Mouse (Mus musculus) T-cell, adult 66 days (primary cell): ENCODE data around the gene Zfp870. TPM values are rescaled to one million over a fixed set of nuclear protein-coding genes. Genes with fewer than 3 reads are reported as not detected.

ENCODE experiments used
- total RNA-seq, 2 experiments: library from RNA; stranded (reverse); gene quantifications; 3 replicates in 1 of 2; 4 replicates in 1 of 2; pipeline ENCODE4 v1.2.4; 2023

Gene Zfp870
- 1 to 10 TPM in 1 of 2 experiments, under 1 TPM in 1; 0.89 to 2.3 TPM for total RNA-seq

GRCm38 (mm10) chr17:32891239-32892180 lies at the start of gene Zfp870:
Gene Zfp870, minus strand, starts transcription at chr17:32891642.

DNA sequence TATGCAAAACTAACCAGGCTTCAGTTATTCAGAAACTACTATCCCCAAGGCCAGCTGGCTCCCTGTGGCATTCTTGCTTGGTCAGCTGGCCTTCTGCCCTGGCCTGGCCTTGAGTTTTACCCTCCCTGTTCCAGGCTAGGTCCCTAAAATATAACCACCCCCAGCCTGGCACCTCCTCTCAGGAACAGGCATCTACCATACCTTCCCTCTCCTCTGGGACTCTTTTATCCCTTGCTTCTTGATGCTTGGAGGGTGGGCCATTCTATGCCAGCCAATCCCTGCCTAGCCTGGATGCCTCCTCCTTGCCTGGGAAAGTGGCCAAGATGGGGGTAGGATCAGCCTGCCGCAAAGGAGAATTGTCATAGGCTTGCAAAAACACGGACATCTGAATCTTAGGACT lies 25.7 kb upstream of the Zfp870 start, which contains the start of gene Cyp4f14:
TSS of gene Cyp4f14 (minus strand) at position 212 of the 400 bp plus-strand sequence.

DNA sequence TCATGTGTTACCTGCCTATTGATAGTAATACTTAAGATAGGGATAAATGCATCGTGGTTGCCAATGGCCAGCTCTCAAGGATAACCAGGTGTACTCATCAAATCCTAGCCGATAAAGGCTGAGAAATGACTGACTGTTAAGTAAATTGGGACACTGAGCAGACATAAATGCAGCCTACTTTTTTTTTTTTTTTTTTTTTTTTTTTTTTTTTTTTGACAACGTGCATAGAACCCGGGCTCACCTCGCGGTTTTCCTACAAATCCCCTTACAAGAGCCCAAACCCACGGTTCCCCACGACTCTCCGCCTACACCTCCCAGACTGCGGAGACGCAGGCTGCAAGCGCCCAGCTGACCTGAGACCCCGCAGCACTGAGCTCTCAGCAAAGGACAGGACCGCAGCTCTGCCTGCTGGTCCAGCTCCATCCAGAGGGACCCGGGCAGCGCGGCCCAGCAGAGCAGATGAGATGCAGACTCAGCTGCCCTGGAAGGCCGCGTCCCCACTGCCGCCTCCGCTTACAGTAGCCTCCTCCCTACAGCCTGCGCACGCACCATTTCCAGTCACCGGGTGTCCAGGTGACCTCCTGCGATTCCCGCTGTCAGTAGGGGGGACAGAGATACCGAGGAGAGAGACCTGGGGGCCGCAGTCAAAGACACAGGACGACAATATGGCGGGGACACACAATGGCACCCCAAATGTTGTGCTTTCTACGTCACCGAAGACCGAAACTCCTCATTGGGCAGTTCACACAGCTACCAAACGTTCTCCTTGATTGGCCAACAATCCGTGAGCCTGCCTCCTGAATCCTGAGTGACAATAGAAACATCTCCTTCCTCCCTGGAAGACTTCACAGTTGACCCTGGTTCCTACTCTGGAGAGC lies 61.7 kb downstream of the Zfp870 start, which contains the start of gene Zfp799:
TSS of gene Zfp799 (minus strand) at position 722 of the 878 bp plus-strand sequence.

Other genes starting within 250 kb of the Zfp870 start
- gene Cyp4f40, start 232.7 kb downstream of the Zfp870 start, total RNA-seq = not detected
- not detected for gene Cyp4f15, start 206.0 kb downstream of the Zfp870 start, total RNA-seq
- gene Zfp871, start 103.4 kb downstream of the Zfp870 start, total RNA-seq = 10 to 100 TPM; 88.9 to 95.9 TPM
- 1 to 10 TPM; 1.3 to 2.1 TPM for gene Zfp811, start 81.7 kb downstream of the Zfp870 start, total RNA-seq
- gene Zfp799, start 61.4 kb downstream of the Zfp870 start, total RNA-seq = 10 to 100 TPM; 10.4 to 11.3 TPM
- gene Cyp4f14, start 25.7 kb upstream of the Zfp870 start, total RNA-seq = not detected
- 10 to 100 TPM; 77.5 to 83.8 TPM for gene Cyp4f13, start 55.8 kb upstream of the Zfp870 start, total RNA-seq
- gene Zfp472, start 74.2 kb upstream of the Zfp870 start, total RNA-seq = 10 to 100 TPM; 23.1 to 30.3 TPM
- gene Zfp952, start 101.5 kb upstream of the Zfp870 start, total RNA-seq = 10 to 100 TPM; 14.3 to 15.0 TPM
- gene Zfp763, start 141.8 kb upstream of the Zfp870 start, total RNA-seq = 1 to 10 TPM; 7.7 to 9.2 TPM
- gene 4921501E09Rik, start 176.4 kb upstream of the Zfp870 start, total RNA-seq = not detected
- 1 to 10 TPM; 3.6 to 5.0 TPM for gene Zfp563, start 197.7 kb upstream of the Zfp870 start, total RNA-seq
- gene Morc2b, start 248.0 kb upstream of the Zfp870 start, total RNA-seq = not detected